Mouse (Mus musculus) leukemia stem cell, adult 10-12 weeks (primary cell): ENCODE measurements around the gene Gm1993. TPM values are rescaled to one million over a fixed set of nuclear protein-coding genes. Genes with fewer than 3 reads are reported as not detected.

Experiments used
- polyA plus RNA-seq: library from polyadenylated mRNA; stranded (reverse); fragments of >175 nt; gene quantifications from 2 replicates; pipeline ENCODE4 v1.2.3, GENCODE M21; 2012; ENCODE audit warnings: low replicate concordance

Gm1993 gene
- not detected in 2 replicates for polyA plus RNA-seq

DNA sequence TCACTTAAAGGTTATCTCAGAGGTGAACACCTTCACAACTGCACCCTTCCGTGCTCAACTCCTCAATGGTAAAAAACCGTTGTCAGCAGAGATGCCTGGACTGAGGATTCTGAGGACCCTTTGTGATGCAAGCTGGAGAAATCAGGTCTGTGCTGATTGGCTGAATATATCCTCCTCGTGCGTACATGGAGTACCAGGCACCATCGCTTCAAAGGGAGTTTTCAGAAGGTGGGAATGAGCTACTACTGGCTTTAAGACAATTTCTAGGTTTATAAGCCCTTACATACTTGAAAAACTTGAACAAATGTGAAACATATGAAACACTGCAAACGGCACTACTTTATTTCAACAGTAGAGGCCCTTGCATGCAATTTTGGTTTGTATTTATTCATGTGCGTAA, at the start of gene Gm1993:
Gm1993 (minus strand) TSS at position 101 of the 400 bp plus-strand sequence.

